Mouse (Mus musculus): ENCODE measurements at regions not wholly inside any gene's neighbourhood (a gene's known extent, or its start where the extent isn't known, plus 50 kb on each side); places are given as distances from the start of the nearest gene placed in this dataset.

GRCm38 (mm10) chr4:142292334-142292733 is 53.1 kb upstream of the Kazn start:
- no peak for DNase-seq

GRCm38 (mm10) chr4:142291366-142291765 is 52.2 kb upstream of the Kazn start:
- DNase-seq, result no peak

All from thymus, postnatal 25 days (tissue).